Mouse (Mus musculus): ENCODE measurements around the gene Cpne8.
"Not testable (repeated sequence)": the region's sequence is repeated elsewhere in the genome, so short reads cannot be mapped to it uniquely, and the experiment has no call there.

Cpne8 gene

GRCm38 (mm10) chr15:90490186-90490585 lies 189.0 kb downstream of the Cpne8 start:
- DNase-seq (ENCODE audit: low spot score), result no peak

- not testable (repeated sequence) for DNase-seq (ENCODE audit: low spot score)
Measured at GRCm38 (mm10) chr15:90470561-90470960, 208.7 kb downstream of the Cpne8 start.

GRCm38 (mm10) chr15:90463281-90463680 lies 216.0 kb downstream of the Cpne8 start:
- DNase-seq (ENCODE audit: low spot score), result no peak

- no peak for DNase-seq (ENCODE audit: low spot score)
Measured at GRCm38 (mm10) chr15:90446076-90446475, 233.2 kb downstream of the Cpne8 start.
